In the genomic region with DNA sequence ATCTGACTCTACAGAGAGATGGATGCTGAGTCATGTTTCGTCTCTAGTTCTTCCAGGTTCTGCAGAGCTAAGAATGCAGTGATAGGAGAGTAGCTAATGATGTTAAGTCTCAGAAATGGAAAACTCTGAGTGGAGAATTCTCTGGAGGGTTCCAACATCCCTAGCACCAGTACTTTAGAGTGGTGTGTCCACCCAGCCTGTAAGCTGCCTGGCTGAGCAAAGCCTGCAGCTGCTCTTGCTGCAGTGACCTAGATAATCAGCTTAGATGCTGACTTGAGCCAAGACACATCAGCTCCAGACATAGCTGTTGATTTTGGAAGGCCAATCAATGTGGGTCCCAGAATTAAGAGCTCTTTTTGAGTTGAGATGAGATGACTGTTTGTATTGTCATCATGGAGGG, we compare ENCODE assay signal across 11 mouse cellular contexts. TPM values are rescaled to one million over a fixed set of nuclear protein-coding genes. Genes with fewer than 3 reads are reported as not detected.
A peak's percentile ranks its signal among the peaks of the same experiment; 100 is the strongest.
DNase-seq lines count a peak whose midpoint lies in the region; TF ChIP-seq lines count a peak whose summit lies in the region.
"Had no signal": no experiment of that assay in that cellular context is flagged by ENCODE, and none has a peak within 500 bp of the region (broad histone marks: within the 10 kb centered on the region; RNA-seq: fewer than 3 reads in every experiment).

No protein-coding gene starts in this region.

- H3K79me2 ChIP-seq in heart, adult 2 months (replicated peaks; ENCODE audit: control insufficient read depth, insufficient read depth, low read length): no peaks in the 10 kb centered on the region

- no peak overlapping the region for H3K9ac ChIP-seq in heart, adult 2 months (ENCODE audit: low read depth, low read length)
- H3K9ac ChIP-seq: hindbrain, embryonic 15.5 days had no signal

- no peaks in the 10 kb centered on the region for H3K36me3 ChIP-seq in heart, adult 2 months (ENCODE audit: control insufficient read depth, insufficient read depth, low read length)
- no peaks in the 10 kb centered on the region for H3K36me3 ChIP-seq in limb, embryonic 10.5 days
- H3K36me3 ChIP-seq: hindbrain, embryonic 15.5 days had no signal

- TF ChIP-seq CTCF in heart, adult 2 months (IDR thresholded peaks at IDR 0.05): no peak
- no peak for TF ChIP-seq CTCF in lung, adult 2 months (IDR thresholded peaks at IDR 0.05; ENCODE audit: insufficient read depth, low read length)

- no peak overlapping the region for H3K4me3 ChIP-seq in heart, adult 2 months
- no peak overlapping the region for H3K4me3 ChIP-seq in lung, adult 2 months (replicated peaks; ENCODE audit: extremely low read depth, low read depth, low read length)
- no peak overlapping the region for H3K4me3 ChIP-seq in limb, embryonic 10.5 days
- H3K4me3 ChIP-seq: hindbrain, embryonic 15.5 days had no signal

- no peak for TF ChIP-seq EP300 in heart, adult 2 months (IDR thresholded peaks at IDR 0.05; ENCODE audit: insufficient read depth, low read depth, low read length)

- 0 out of 2 replicates have a peak, but pooled peaks cover 1% of the 10 kb centered on the region for H3K4me1 ChIP-seq in heart, adult 2 months (ENCODE audit: control insufficient read depth, insufficient read depth, low read length)
- H3K4me1 ChIP-seq in lung, adult 2 months (ENCODE audit: control insufficient read depth, insufficient read depth, low read length): no peaks in the 10 kb centered on the region
- 0 out of 2 replicates have a peak, but pooled peaks cover 9% of the 10 kb centered on the region for H3K4me1 ChIP-seq in limb, embryonic 10.5 days
- H3K4me1 ChIP-seq: hindbrain, embryonic 15.5 days had no signal

- 69% methylated on average over 1 of the region's 1 CpGs for WGBS in heart, adult 2 months
- WGBS in lung, adult 2 months: 68% methylated on average over 1 of the region's 1 CpGs
- WGBS in limb, embryonic 10.5 days: 85% methylated on average over 1 of the region's 1 CpGs

- no peak for TF ChIP-seq POLR2A in heart, adult 2 months (IDR thresholded peaks at IDR 0.05; ENCODE audit: insufficient read depth, low read depth, low read length)
- no peak for TF ChIP-seq POLR2A in lung, adult 2 months (IDR thresholded peaks at IDR 0.05; ENCODE audit: borderline replicate concordance, extremely low read depth, low read depth, low read length)

- no peaks in the 10 kb centered on the region for H3K27me3 ChIP-seq in heart, adult 2 months (ENCODE audit: control insufficient read depth, insufficient read depth, low read length)
- H3K27me3 ChIP-seq in limb, embryonic 10.5 days (ENCODE audit: low read depth, poor library complexity, severe bottlenecking): no peaks in the 10 kb centered on the region
- H3K27me3 ChIP-seq: hindbrain, embryonic 15.5 days had no signal

- no peaks in the 10 kb centered on the region for H3K9me3 ChIP-seq in limb, embryonic 10.5 days (replicated peaks)
- H3K9me3 ChIP-seq: hindbrain, embryonic 15.5 days had no signal

- intact Hi-C loops in heart, adult 2 months (cut with DNase I): no loop called here
- intact Hi-C loops in heart, postnatal 25 days (cut with DNase I): no loop called here
- intact Hi-C loops in gastrocnemius, postnatal 14 days (cut with DNase I; ENCODE audit: low total_unique reads): no loop called here

- 0 out of 2 replicates have a peak overlapping the region, but pooled peaks have one; percentile 1 for H3K27ac ChIP-seq in heart, adult 2 months
- H3K27ac ChIP-seq in limb, embryonic 10.5 days: no peak overlapping the region
- H3K27ac ChIP-seq: hindbrain, embryonic 15.5 days had no signal

- peak; percentile 24 to 52 for DNase-seq in heart, adult 2 months
- no peak for DNase-seq in heart, postnatal 25 days (ENCODE audit: low spot score)
- DNase-seq in lung, postnatal 10 days: peak; percentile 43
- no peak for DNase-seq in lung, adult 2 months
- DNase-seq in gastrocnemius, postnatal 14 days: peak; percentile 47
- DNase-seq in skeletal muscle tissue, adult 2 months (ENCODE audit: low read depth, low spot score): peak; percentile 69
- no peak for DNase-seq in cerebellum, adult 18-20 months
- no peak for DNase-seq in limb, embryonic 10.5 days (ENCODE audit: low spot score)
- DNase-seq: adrenal gland, postnatal 14 days; thymus, postnatal 36 days had no signal

RNA-seq across cellular contexts. Expression of a gene that starts 21.1 kb away (rescaled TPM):
- total RNA-seq in heart, adult 2 months (2021): not detected
- not detected in 2 replicates for polyA plus RNA-seq in heart, adult 2 months (2012; rRNA removed)
- total RNA-seq in heart, postnatal 25 days (2021): not detected
- not detected in 2 replicates for polyA plus RNA-seq in lung, adult 2 months (2012; rRNA removed)
- not detected for total RNA-seq in gastrocnemius, postnatal 14 days (2021)
- polyA plus RNA-seq in limb, embryonic 10.5 days (2016; fragmentation: Nextera tagmentation; extraction: Ambion mirVana): 0.23 and 0.38 TPM in 2 replicates
- total RNA-seq: adrenal gland, postnatal 14 days had no signal

RNA-seq across cellular contexts. Expression of a gene that starts 30.4 kb away (rescaled TPM):
- total RNA-seq in heart, adult 2 months (2021): 10 to 100 TPM; 10.9 to 14.9 TPM
- polyA plus RNA-seq in heart, adult 2 months (2012; rRNA removed): 4.4 and 8.4 TPM in 2 replicates
- total RNA-seq in heart, postnatal 25 days (2021): 10 to 100 TPM; 10.9 to 12.3 TPM
- 3.7 and 5.7 TPM in 2 replicates for polyA plus RNA-seq in lung, adult 2 months (2012; rRNA removed)
- total RNA-seq in gastrocnemius, postnatal 14 days (2021): 10 to 100 TPM; 11.8 to 12.2 TPM
- polyA plus RNA-seq in limb, embryonic 10.5 days (2016; fragmentation: Nextera tagmentation; extraction: Ambion mirVana): 24.5 and 25.7 TPM in 2 replicates

RNA-seq across cellular contexts. Expression of a gene that starts 44.4 kb away (rescaled TPM):
- 10 to 100 TPM; 11.3 to 12.6 TPM for total RNA-seq in heart, adult 2 months (2021)
- 7.6 and 16.0 TPM in 2 replicates for polyA plus RNA-seq in heart, adult 2 months (2012; rRNA removed)
- 10 to 100 TPM; 14.5 to 16.3 TPM for total RNA-seq in heart, postnatal 25 days (2021)
- polyA plus RNA-seq in lung, adult 2 months (2012; rRNA removed): 3.3 and 4.6 TPM in 2 replicates
- total RNA-seq in gastrocnemius, postnatal 14 days (2021): 10 to 100 TPM; 12.0 to 16.4 TPM
- polyA plus RNA-seq in limb, embryonic 10.5 days (2016; fragmentation: Nextera tagmentation; extraction: Ambion mirVana): 60.3 and 66.4 TPM in 2 replicates

Comparison
In these comparisons a context has a peak if more than half of its experiments do, and no peak if none do; other contexts are left out.
1. DNase-seq: peak in heart, adult 2 months (2 of 2), lung, postnatal 10 days (single experiment), gastrocnemius, postnatal 14 days (single experiment) and skeletal muscle tissue, adult 2 months (single experiment); none in heart, postnatal 25 days (single experiment), lung, adult 2 months (single experiment), cerebellum, adult 18-20 months (0 of 2) and limb, embryonic 10.5 days (single experiment).